Mouse (Mus musculus) C2C12 (cell line): ENCODE measurements at regions not wholly inside any gene's neighbourhood (a gene's known extent, or its start where the extent isn't known, plus 50 kb on each side); places are given as distances from the start of the nearest gene placed in this dataset.
A peak's percentile ranks its signal among the peaks of the same experiment; 100 is the strongest.

Source experiments
- H3K27me3 ChIP-seq: one replicate; pipeline ENCODE4 v1.6.1; 2011; ENCODE audit not compliant: control insufficient read depth, insufficient read depth, insufficient read length
- H3K36me3 ChIP-seq: one replicate; pipeline ENCODE4 v1.6.1; 2011; ENCODE audit not compliant: control insufficient read depth, insufficient read depth
- H3K4me3 ChIP-seq: one replicate; pipeline ENCODE4 v1.5.1; 2011; ENCODE audit warnings: mild to moderate bottlenecking, control low read depth; ENCODE audit not compliant: poor library complexity, insufficient read depth, severe bottlenecking
- H3K79me2 ChIP-seq: one replicate; pipeline ENCODE4 v1.6.1; 2011; ENCODE audit not compliant: control insufficient read depth, insufficient read depth
- H3K79me3 ChIP-seq: one replicate; pipeline ENCODE4 v1.6.1; 2011; ENCODE audit warnings: low read depth, control low read depth
- H3ac ChIP-seq: one replicate; pipeline ENCODE3; 2011; ENCODE audit warnings: low read depth; ENCODE audit not compliant: control insufficient read depth, insufficient read length
- CEBPB ChIP-seq: IDR thresholded peaks from one replicate; pipeline ENCODE4 v1.6.1; 2011; ENCODE audit warnings: low read depth, mild to moderate bottlenecking, control low read depth, moderate library complexity
- CTCF ChIP-seq: IDR thresholded peaks from one replicate; pipeline ENCODE4 v1.5.1; 2011; ENCODE audit not compliant: control insufficient read depth, insufficient read depth, insufficient read length
- FOSL1 ChIP-seq: IDR thresholded peaks from one replicate; pipeline ENCODE4 v1.8.0; 2011; ENCODE audit warnings: mild to moderate bottlenecking, low read length; ENCODE audit not compliant: poor library complexity, insufficient read depth, severe bottlenecking
- MAX ChIP-seq: IDR thresholded peaks from one replicate; pipeline ENCODE4 v1.6.1; 2011; ENCODE audit warnings: mild to moderate bottlenecking, control low read depth
- MYOD1 ChIP-seq: IDR thresholded peaks from one replicate; pipeline ENCODE4 v1.6.1; 2011; ENCODE audit warnings: low read depth; ENCODE audit not compliant: control insufficient read depth, insufficient read length
- MYOG ChIP-seq: IDR thresholded peaks from one replicate; pipeline ENCODE4 v1.6.1; 2011; ENCODE audit not compliant: control insufficient read depth, insufficient read length; ENCODE audit errors: extremely low read depth
- USF1 ChIP-seq: IDR thresholded peaks from one replicate; pipeline ENCODE4 v1.6.1; 2011; ENCODE audit warnings: low read depth, mild to moderate bottlenecking, control low read depth, moderate library complexity

DNA sequence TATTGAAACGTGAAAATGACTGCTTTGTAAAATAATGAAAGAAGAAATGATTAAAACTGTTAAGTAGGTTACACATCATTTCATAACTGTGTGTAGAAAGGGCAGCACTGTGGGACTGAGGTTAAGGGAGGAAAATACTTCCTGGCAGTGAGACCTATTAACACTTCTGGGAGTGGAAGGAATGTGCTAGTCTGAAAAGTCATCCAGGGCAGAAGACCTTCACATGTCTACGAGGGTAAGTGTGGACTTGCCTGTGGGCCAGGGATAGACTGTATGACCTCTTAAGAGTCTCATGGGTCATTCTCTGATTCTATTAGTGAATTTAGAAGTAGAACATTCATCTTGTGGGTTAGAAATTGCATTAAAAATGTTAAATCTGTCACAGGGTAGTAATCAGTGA is 248.1 kb downstream of the Frk start:
- Histone ChIP-seq H3K79me2 (no peaks in the 10 kb centered on the region), H3K79me3 (no peaks in the 10 kb centered on the region), H3K36me3 (no peaks in the 10 kb centered on the region), H3K27me3 (no peaks in the 10 kb centered on the region), H3K4me3 (no peak overlapping the region), H3ac (no peak overlapping the region)
- TF ChIP-seq MYOD1, result no peak
- no peak for TF ChIP-seq USF1
- TF ChIP-seq FOSL1, result no peak

DNA sequence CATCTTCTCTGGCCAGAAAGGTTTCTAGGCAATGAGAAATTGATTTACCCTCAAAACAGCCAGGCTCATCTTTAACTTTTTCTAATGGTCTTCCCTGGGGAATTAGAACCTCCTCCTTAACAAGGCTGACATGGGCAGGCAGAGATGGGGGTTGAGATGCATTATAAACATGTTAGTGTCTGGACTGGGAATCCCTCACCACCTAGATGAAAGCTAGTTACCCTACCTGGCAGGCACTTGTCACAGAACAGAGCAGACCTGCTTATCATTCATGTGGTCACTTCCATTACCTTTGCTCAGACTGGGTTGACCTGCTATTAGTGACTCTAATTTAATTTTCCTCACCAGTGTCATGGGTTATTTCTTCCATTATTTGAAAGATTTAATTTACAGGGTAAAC is 279.2 kb downstream of the Frk start:
- Histone ChIP-seq H3ac (no peak overlapping the region), H3K27me3 (no peaks in the 10 kb centered on the region), H3K79me3 (no peaks in the 10 kb centered on the region), H3K36me3 (no peaks in the 10 kb centered on the region), H3K79me2 (no peaks in the 10 kb centered on the region), H3K4me3 (no peak overlapping the region)
- TF ChIP-seq CEBPB (no peak), USF1 (no peak), MYOG (no peak)

DNA sequence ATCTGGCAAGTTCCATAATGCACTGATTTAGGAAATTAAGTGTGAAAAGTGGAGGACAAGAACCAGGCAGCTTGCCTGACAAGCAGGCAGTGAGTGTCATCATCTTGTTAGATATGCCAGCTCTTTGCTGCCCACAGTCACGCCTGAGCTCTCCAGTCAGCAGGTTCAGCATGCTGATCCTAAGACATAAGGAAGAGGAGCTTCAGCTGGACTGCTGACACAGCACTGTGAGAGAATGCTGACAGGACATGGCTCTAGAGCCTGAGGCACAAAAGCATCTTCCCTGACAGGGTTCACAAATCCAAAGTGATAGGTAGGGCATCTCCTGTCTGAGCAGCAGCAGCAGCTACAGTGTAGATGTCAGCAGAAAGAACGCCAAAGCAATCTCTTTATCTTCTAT is 308.9 kb downstream of the Frk start:
- Histone ChIP-seq H3K79me2 (no peaks in the 10 kb centered on the region), H3K36me3 (no peaks in the 10 kb centered on the region), H3K79me3 (no peaks in the 10 kb centered on the region), H3ac (no peak overlapping the region), H3K4me3 (no peak overlapping the region), H3K27me3 (no peaks in the 10 kb centered on the region)
- no peak for TF ChIP-seq USF1

DNA sequence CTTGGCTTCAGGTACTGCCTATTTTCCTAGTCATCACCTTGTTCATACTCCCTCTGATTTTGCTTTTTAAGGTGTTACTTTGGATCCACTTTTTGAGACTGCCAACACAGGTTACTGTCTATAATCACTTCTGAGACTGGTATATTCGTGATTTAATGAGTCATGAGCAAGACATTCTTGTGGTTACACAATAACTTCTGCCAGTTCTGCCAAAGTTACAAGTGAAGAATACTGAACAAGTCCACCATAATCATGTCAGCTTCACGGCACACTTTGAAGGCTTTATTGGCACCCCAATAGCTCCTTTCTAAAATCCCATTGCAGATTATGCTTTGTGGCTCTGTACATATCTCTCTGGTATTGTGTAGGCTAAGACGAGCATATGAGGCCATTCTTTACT is 327.9 kb downstream of the Frk start:
- no peaks in the 10 kb centered on the region for H3K79me3 ChIP-seq
- H3K4me3 ChIP-seq, result no peak overlapping the region
- no peaks in the 10 kb centered on the region for H3K79me2 ChIP-seq
- no peak overlapping the region for H3ac ChIP-seq
- no peaks in the 10 kb centered on the region for H3K27me3 ChIP-seq
- no peaks in the 10 kb centered on the region for H3K36me3 ChIP-seq
- TF ChIP-seq MYOD1 (no peak), USF1 (no peak), CEBPB (peak; percentile 12), CTCF (no peak), MYOG (no peak)

DNA sequence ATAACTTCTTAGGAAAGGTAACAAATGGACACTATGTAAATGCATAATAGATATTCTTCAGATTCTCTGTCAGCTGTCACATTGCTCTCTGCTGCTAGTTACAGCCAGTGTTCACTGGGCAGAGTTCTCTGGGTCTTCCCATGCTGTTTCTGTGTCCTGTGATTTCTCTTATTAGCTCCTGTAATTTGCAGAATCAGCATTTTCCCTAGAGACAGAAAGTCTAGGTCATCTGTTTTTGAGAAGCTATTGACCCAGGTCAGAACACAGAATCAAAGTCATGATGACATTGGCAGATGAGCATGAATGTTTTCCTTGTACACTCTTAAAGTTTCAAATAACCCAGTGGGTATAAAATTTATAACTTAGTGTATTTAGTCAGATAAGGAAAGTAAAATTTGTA is 340.9 kb downstream of the Frk start:
- H3K36me3 ChIP-seq, result no peaks in the 10 kb centered on the region
- no peaks in the 10 kb centered on the region for H3K79me3 ChIP-seq
- TF ChIP-seq MYOD1, result no peak
- TF ChIP-seq CTCF, result no peak
- TF ChIP-seq USF1, result no peak
- no peak for TF ChIP-seq MAX
- no peak for TF ChIP-seq FOSL1
- TF ChIP-seq CEBPB, result no peak
- TF ChIP-seq MYOG, result no peak
- no peaks in the 10 kb centered on the region for H3K79me2 ChIP-seq
- no peak overlapping the region for H3ac ChIP-seq
- no peak overlapping the region for H3K4me3 ChIP-seq
- H3K27me3 ChIP-seq, result no peaks in the 10 kb centered on the region

DNA sequence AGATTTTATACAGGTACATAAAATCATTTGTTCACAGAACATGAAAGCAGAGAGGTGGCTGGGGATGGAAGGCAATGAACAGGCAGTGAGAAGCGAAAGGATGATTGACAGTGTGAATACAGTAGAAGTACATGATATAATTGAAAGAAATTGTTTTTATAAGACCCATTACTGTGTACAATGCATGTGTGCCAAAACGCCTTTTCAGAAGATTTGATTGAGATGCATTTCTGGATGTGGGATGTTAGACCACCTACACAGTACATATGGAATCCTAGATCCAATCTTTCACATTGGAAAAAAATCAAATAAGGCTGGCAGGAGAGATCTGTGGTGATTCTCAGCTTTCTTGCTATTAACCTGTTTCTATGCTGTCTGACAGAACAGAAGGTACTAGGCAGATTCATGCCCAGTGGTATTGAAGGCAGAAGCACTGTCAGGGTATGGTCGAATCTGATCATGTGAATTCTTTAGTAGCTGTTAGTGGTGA is 358.9 kb downstream of the Frk start:
- no peak overlapping the region for H3ac ChIP-seq
- H3K4me3 ChIP-seq, result no peak overlapping the region
- TF ChIP-seq MYOG (no peak), CTCF (no peak), MAX (no peak), USF1 (no peak), MYOD1 (no peak), FOSL1 (no peak), CEBPB (no peak)
- no peaks in the 10 kb centered on the region for H3K27me3 ChIP-seq
- no peaks in the 10 kb centered on the region for H3K79me3 ChIP-seq
- no peaks in the 10 kb centered on the region for H3K79me2 ChIP-seq
- H3K36me3 ChIP-seq, result no peaks in the 10 kb centered on the region
